Mouse (Mus musculus): Measurements from ENCODE around the gene Kank1.

DNA sequence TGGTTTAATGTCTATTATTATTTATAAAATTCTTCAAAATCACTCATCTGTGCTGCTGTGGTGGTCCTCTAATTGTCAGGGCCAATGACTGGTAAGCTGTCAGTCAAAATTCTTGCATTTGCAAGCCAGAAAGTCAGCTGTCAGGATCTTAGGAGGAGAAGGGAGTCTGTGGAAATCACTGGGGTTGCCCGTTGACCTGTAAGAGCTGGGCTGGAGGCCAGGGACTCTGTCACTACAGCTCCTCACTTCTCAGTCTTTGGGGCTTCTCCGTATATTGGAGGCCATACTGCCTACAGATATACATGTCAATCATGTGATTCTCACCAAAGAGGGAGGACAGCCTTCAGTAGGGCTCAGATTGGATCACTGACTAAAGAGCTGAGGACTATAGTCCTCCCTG, 16.2 kb upstream of the Kank1 start:
- TF ChIP-seq CTCF (IDR thresholded peaks at IDR 0.05; ENCODE audit: low read depth): no peak
- TF ChIP-seq EP300 (IDR thresholded peaks at IDR 0.05; ENCODE audit: low read depth): no peak

Measured in heart, postnatal 0 days (tissue).